Mouse (Mus musculus): Measurements from ENCODE around the gene Crtam. TPM values are rescaled to one million over a fixed set of nuclear protein-coding genes. Genes with fewer than 3 reads are reported as not detected.

Crtam gene
- total RNA-seq, 2 experiments from 2014 or later, result 0.12 to 0.36 TPM

DNA sequence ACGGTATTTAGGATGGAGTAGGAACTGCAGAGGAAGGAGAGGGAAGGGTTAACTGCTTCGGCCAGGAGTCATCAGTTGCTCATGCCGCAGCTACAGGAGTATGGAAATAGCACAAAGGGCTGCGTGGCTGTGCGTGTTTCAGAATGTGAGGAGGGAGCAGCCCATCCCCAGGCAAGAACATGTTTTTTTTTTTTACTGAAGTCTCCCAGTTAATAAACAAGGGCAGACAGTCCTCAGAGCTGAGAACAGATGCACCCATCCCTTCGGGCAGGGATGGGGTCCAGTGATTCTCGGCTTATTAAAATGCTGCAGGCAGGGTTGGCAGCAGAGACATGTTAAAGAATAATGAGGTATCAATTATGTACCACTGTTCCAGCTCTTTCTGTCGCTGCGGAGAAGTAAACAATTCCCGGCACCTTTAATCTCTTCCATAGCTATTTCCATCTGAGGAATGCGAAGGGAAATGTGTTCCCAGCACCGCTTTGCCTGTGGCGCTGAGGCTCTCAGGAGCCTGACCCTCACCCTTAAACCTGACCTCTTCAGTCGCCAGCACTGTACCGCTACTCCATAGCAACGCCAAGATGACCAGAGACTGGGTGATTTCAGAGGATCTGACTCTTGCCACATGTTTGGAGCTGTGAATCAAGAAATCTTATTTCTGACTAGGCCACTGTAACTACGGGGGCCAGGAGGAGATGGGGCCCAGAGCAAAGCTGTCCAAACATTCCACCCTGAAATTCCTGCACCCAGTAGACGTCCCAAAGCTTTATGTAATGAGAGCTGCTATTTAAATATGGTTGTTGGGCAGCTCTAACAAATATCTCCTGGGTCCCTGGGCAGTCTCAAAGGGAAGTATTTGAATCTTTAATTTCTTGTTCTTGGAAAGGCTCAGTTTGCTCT, 27.4 kb upstream of the Crtam start:
- no peak for TF ChIP-seq CTCF (conservative IDR thresholded peaks at IDR 0.05)
- no peak for DNase-seq (ENCODE audit: low spot score in 2 of 2)
- peak overlapping the region; percentile 64 for H3K27ac ChIP-seq
- peak overlapping the region; percentile 8; the same call in 1 of the 2 replicates for H3K4me3 ChIP-seq

DNA sequence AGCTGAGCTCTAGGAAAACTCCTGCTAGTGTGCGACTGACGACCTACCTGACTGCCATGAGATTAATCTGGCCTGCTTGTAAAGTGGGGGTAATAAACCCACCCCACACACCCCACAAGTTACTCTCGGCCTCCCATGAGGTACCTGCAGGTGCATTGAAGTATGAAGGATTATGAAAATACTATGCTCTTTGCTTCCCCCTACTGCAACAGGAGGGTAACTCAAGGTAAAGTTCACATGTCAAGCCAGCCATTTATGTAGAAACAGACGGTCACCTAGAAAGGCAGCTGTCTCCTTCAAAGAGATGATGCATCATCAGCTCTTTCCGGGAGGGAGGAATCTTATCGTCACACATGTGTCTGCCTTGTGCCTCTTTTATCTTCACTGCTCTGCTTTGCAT, 25.4 kb upstream of the Crtam start:
- DNase-seq (ENCODE audit: low spot score in 2 of 2), result no peak
- H3K27ac ChIP-seq, result no peak overlapping the region
- TF ChIP-seq CTCF (conservative IDR thresholded peaks at IDR 0.05), result peak; percentile 62
- H3K4me3 ChIP-seq, result no peak overlapping the region

DNA sequence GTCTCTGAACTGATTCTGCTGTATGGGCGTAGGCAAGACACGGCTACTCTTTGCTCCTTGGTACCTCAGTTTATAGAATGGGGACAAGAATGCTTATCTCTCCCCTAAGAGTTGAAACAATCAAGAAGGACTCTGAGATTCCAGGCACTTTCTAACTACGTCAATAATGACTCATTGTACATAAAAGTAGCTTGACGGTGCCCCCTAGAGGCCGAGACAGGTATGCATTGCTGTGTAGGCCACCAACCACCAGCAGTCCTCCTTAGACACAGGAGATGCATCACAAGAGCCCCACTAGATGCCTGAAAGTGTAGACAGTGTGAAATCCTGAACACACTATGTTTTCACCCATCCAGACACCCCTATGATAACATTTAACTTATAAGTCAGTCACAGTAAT, 24.0 kb upstream of the Crtam start:
- peak; percentile 88 for TF ChIP-seq CTCF (conservative IDR thresholded peaks at IDR 0.05)
- Histone ChIP-seq H3K4me3 (no peak overlapping the region), H3K27ac (no peak overlapping the region)
- DNase-seq (ENCODE audit: low spot score in 2 of 2), result peak in 1 of 2 experiments; percentile 49

DNA sequence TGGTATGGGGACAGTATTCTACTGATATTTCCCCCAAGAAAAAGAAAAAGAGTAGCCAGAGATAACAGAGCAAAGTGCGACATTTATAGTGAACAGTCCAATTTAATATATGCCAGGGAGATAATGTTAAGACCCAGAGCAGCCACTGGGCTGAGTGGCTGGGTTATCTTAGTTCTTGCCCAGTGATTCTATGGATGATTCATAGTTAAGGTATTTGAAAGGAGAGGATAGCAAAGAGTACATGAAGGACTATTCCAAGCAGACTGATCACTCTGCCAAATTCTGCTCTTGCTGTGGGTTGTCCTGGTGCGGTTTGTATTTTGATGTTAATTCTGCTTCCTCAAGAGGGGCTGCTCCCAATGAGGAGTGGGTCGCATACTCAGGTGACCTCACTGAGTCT, 17.3 kb upstream of the Crtam start:
- TF ChIP-seq CTCF (conservative IDR thresholded peaks at IDR 0.05), result no peak
- no peak for DNase-seq (ENCODE audit: low spot score in 2 of 2)
- no peak overlapping the region for H3K4me3 ChIP-seq
- H3K27ac ChIP-seq, result peak overlapping the region; percentile 83; the same call in 1 of the 2 replicates

DNA sequence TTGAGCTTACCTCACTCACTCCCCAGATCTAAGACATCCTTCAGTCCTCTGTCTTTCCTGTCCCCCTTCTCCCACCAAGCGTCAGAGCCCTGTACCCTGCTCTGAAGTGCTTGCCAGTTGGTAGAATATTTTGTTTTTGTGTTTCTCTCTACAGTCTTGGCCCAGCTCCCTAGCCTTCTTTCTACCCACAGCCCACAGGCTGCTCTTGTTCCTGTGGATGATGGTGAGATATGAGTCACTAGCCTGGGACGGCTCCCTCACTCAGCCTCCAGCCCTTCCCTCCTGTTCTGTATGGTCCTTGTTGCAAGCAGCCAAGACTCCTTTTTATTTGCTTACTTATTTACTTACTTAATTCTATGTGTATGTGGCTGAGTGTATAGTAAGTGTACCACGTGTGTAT, 16.1 kb upstream of the Crtam start:
- TF ChIP-seq CTCF (conservative IDR thresholded peaks at IDR 0.05), result no peak
- DNase-seq (ENCODE audit: low spot score in 2 of 2), result peak; percentile 45 to 63

DNA sequence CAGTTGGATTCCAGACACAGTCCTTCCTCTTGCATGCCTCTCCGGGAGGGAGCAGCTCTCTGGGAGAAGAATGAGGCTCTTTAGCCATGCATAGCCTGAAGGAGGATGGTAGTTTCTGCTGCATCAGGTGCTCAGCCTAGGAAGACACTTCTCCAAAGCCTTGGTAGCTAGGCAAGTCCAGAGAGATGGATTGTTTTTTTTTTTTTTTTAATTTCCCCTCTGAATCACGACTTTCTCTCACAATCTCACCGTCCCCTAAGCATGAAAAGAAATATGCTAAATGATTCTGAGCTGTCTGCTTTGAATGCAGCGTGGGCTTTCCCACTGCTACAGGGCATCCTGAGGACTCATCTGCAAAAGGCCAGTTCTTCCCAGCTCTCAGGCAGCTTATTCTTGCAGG, 10.1 kb upstream of the Crtam start:
- Histone ChIP-seq H3K4me3 (no peak overlapping the region), H3K27ac (peak overlapping the region; percentile 43; the same call in 1 of the 2 replicates)
- no peak for TF ChIP-seq CTCF (conservative IDR thresholded peaks at IDR 0.05)
- no peak for DNase-seq (ENCODE audit: low spot score in 2 of 2)

More for the DNA sequence above, 16.1 kb upstream of the Crtam start:
- peak overlapping the region; percentile 83 for H3K27ac ChIP-seq
- H3K4me3 ChIP-seq, result no peak overlapping the region

DNA sequence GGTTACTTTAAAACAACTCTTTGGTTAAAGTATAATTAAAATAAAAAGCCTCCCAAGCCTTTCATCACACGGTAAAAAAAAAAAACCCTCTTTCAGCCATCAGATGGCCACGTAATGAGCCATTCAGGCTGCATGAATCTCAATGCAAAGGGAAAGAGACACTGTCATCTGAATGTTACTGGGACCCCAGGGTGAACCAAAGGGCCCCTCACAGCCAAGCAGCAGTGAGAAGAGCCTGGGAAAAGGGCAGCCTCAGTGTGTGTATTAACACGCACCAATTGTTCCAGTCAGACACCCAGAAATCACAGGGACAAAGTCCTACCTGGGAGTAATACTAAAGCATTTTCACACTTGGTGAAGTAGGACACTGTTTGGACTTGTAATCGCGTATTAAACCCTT, 8.0 kb upstream of the Crtam start:
- H3K4me3 ChIP-seq, result no peak overlapping the region
- no peak for TF ChIP-seq CTCF (conservative IDR thresholded peaks at IDR 0.05)
- DNase-seq (ENCODE audit: low spot score in 2 of 2), result no peak
- H3K27ac ChIP-seq, result peak overlapping the region; percentile 79

DNA sequence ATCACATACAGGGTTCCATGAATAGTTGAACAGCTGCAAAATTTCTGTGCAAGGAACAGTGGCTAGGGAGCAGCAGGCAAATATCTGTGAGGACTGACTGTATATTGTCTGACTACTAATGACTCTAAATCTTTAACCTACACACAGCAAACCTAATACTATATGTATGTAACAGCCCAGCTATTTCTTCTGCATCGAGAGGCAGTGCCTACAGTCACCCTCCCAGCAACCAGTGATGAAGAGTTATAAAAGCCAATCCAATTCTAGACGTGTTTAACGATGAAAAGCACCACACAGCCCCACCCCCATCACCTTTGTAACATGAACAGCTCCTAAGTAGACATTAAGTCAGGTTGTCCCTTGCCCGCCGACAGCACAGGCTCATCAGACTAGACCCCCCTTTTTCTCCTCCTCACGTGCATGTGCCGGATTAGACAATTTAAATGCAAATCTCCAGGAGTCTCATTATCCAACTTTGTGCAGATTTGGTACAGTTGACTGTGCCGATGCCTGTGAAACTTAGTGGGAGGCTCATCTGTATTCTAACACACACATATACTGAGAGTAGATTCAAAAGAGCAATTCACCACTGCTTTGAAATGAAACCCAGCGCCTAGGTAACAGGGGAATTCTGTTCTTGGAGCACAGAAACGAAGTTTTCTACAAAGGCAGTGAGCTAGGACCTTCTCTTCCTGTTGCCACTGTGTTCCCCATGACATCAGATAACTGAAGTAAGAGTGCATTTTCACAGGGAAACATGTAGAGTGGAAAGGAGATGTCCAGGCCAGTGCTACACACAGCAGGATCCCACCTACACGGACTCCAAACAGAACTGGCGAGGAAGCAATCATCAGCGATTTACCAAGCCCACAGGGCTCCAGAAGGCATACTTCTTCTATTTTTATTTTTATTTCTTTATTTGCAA, 7.3 kb upstream of the Crtam start:
- TF ChIP-seq CTCF (conservative IDR thresholded peaks at IDR 0.05), result no peak
- DNase-seq (ENCODE audit: low spot score in 2 of 2), result peak in 1 of 2 experiments; percentile 26
- H3K4me3 ChIP-seq, result no peak overlapping the region
- peak overlapping the region; percentile 79 for H3K27ac ChIP-seq

DNA sequence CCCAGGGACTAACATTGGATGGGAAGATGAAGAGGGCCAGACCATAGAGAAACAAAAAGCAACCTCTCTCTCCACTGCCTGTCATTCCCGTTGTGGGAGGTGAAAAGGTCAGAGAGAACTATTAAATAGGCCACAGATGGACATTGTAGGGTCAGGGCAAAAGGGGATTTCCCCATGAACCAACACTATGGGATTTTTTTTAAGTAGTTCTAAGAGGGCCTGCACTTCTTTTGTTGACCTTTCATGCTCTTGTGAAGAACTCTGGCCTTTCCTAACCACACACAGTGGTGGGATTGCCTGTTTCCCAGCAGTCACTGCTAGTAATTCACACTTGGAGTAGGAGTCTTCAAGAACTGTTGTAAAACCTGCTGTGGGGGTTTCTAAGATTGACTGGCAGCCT, 3.4 kb upstream of the Crtam start:
- H3K27ac ChIP-seq, result no peak overlapping the region
- no peak overlapping the region for H3K4me3 ChIP-seq
- DNase-seq (ENCODE audit: low spot score in 2 of 2), result no peak
- no peak for TF ChIP-seq CTCF (conservative IDR thresholded peaks at IDR 0.05)

DNA sequence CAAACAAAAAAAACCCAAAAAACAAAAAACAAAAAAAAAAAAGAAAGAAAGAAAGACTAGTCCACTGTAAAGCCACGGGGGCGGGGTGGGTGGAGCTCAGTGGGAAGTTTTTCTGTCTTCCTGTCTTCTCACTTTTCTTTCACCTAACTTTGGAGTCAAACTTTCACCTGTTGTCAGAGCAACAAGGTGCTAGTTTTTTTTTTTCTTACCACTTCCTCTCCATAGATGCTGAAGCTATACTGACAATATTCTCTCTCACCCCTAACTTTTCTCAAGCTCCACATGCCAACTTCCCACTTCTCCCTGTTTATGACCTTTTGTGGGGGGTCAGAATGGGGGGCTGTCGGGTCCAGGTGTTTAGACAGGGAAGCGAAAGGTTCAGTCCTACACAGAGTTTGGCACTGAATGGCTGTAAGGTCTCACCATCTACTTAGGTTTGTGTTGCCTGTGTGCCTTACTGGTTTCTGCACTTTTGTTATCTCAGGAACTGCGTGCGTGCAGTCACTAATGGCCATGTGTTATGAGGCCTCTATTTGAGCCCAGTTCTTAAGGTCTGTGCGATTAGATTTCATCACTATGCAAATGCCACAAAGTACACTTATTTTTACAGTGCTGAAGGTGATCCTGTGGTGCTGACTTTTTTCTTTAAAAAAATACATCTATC, 7.2 kb downstream of the Crtam start:
- no peak for DNase-seq (ENCODE audit: low spot score in 2 of 2)
- H3K4me3 ChIP-seq, result no peak overlapping the region
- no peak for TF ChIP-seq CTCF (conservative IDR thresholded peaks at IDR 0.05)
- no peak overlapping the region for H3K27ac ChIP-seq

DNA sequence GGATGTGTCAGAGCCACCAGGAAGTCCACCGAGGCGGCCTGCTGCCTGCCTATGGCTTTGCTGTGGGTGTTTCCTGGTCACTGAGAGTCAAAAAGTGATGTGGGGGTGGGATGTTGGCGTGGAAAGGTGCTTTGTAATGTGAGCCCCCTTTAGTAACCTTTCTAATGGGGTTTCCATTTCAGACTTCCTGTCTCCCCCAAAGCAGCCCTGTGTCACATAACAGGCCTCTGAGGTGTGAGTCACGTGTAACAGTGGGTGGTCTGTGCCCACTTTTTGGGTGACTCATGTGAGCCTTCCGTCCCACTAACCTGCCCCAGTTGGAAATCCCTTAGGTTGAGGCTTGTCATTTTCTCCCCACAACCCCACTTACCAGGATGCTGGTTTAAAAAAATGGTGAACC, 10.4 kb downstream of the Crtam start:
- no peak for TF ChIP-seq CTCF (conservative IDR thresholded peaks at IDR 0.05)
- no peak for DNase-seq (ENCODE audit: low spot score in 2 of 2)
- H3K27ac ChIP-seq, result no peak overlapping the region
- no peak overlapping the region for H3K4me3 ChIP-seq

DNA sequence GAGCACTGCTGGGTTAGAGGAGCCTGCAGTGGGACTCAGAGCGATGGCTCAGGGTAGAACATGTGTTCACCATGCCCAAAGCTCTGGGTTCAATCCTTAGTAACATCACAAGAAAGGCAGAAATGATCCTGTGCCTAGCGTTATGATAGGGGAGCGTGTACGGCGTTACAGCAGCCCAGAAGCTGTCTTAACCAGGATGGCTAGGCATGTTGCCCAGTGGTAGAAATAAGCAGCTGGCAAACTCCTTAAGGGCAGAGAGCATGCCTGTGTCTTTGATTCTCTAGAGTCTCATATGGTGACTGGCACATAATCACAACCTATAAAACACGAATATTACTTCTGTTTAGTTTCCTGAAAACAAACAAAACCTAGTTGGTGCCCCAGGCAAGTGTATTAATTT, 12.9 kb downstream of the Crtam start:
- DNase-seq (ENCODE audit: low spot score in 2 of 2), result no peak
- Histone ChIP-seq H3K27ac (no peak overlapping the region), H3K4me3 (no peak overlapping the region)
- TF ChIP-seq CTCF (conservative IDR thresholded peaks at IDR 0.05), result no peak
